Mouse (Mus musculus): Measurements from ENCODE around the gene Slc1a3. TPM values are rescaled to one million over a fixed set of nuclear protein-coding genes. Genes with fewer than 3 reads are reported as not detected.

Gene Slc1a3
- polyA plus RNA-seq, 1 experiment from 2014 or later: 24.5 TPM

- Histone ChIP-seq H3K4me1 (ENCODE audit: insufficient read depth) (no peaks in the 10 kb centered on the region), H3K9me3 (ENCODE audit: low read depth, low read length) (no peaks in the 10 kb centered on the region), H3K9ac (no peak overlapping the region), H3K27me3 (ENCODE audit: insufficient read depth, low read length) (no peaks in the 10 kb centered on the region), H3K4me2 (no peak overlapping the region), H3K27ac (ENCODE audit: low read depth) (no peak overlapping the region), H3K36me3 (ENCODE audit: insufficient read depth) (no peaks in the 10 kb centered on the region), H3K4me3 (ENCODE audit: low read depth, low read length) (no peak overlapping the region)
- ATAC-seq (ENCODE audit: insufficient read depth) (no peak), DNase-seq (no peak)
- no peak for TF ChIP-seq CTCF (IDR thresholded peaks at IDR 0.05; ENCODE audit: low read depth)
- WGBS: 74% methylated on average over 12 of the region's 12 CpGs
These were observed 94.3 kb downstream of the Slc1a3 start for GRCm38 (mm10) chr15:8616290-8616689.

- H3K27me3 ChIP-seq (ENCODE audit: insufficient read depth, low read length): no peaks in the 10 kb centered on the region
- no peaks in the 10 kb centered on the region for H3K9me3 ChIP-seq (ENCODE audit: low read depth, low read length)
- no peak overlapping the region for H3K27ac ChIP-seq (ENCODE audit: low read depth)
- H3K36me3 ChIP-seq (ENCODE audit: insufficient read depth): no peaks in the 10 kb centered on the region
- no peak overlapping the region for H3K4me3 ChIP-seq (ENCODE audit: low read depth, low read length)
- WGBS: 69% methylated on average over 11 of the region's 11 CpGs
- H3K9ac ChIP-seq: no peak overlapping the region
- ATAC-seq (ENCODE audit: insufficient read depth) (no peak), DNase-seq (no peak)
- no peak for TF ChIP-seq CTCF (IDR thresholded peaks at IDR 0.05; ENCODE audit: low read depth)
- H3K4me1 ChIP-seq (ENCODE audit: insufficient read depth): no peaks in the 10 kb centered on the region
- no peak overlapping the region for H3K4me2 ChIP-seq
These were observed 94.9 kb downstream of the Slc1a3 start for GRCm38 (mm10) chr15:8615511-8616224.

- H3K4me1 ChIP-seq (ENCODE audit: insufficient read depth): no peaks in the 10 kb centered on the region
- DNase-seq: no peak
- no peak overlapping the region for H3K4me3 ChIP-seq (ENCODE audit: low read depth, low read length)
- H3K27me3 ChIP-seq (ENCODE audit: insufficient read depth, low read length): no peaks in the 10 kb centered on the region
- H3K4me2 ChIP-seq: no peak overlapping the region
- TF ChIP-seq CTCF (IDR thresholded peaks at IDR 0.05; ENCODE audit: low read depth): no peak
- H3K9ac ChIP-seq: no peak overlapping the region
- no peaks in the 10 kb centered on the region for H3K36me3 ChIP-seq (ENCODE audit: insufficient read depth)
- 74% methylated on average over 5 of the region's 5 CpGs for WGBS
- ATAC-seq (ENCODE audit: insufficient read depth): no peak
- no peak overlapping the region for H3K27ac ChIP-seq (ENCODE audit: low read depth)
- H3K9me3 ChIP-seq (ENCODE audit: low read depth, low read length): no peaks in the 10 kb centered on the region
These were observed 95.9 kb downstream of the Slc1a3 start for GRCm38 (mm10) chr15:8614701-8615100.

- Histone ChIP-seq H3K4me1 (ENCODE audit: insufficient read depth) (no peaks in the 10 kb centered on the region), H3K4me3 (ENCODE audit: low read depth, low read length) (no peak overlapping the region), H3K36me3 (ENCODE audit: insufficient read depth) (no peaks in the 10 kb centered on the region), H3K9me3 (ENCODE audit: low read depth, low read length) (no peaks in the 10 kb centered on the region), H3K9ac (no peak overlapping the region), H3K4me2 (no peak overlapping the region), H3K27me3 (ENCODE audit: insufficient read depth, low read length) (no peaks in the 10 kb centered on the region), H3K27ac (ENCODE audit: low read depth) (no peak overlapping the region)
- DNase-seq: no peak
- TF ChIP-seq CTCF (IDR thresholded peaks at IDR 0.05; ENCODE audit: low read depth): no peak
- ATAC-seq (ENCODE audit: insufficient read depth): no peak
- WGBS: 56% methylated on average over 6 of the region's 6 CpGs
These were observed 104.9 kb downstream of the Slc1a3 start for GRCm38 (mm10) chr15:8605538-8606188.

GRCm38 (mm10) chr15:8602362-8602761 lies 108.2 kb downstream of the Slc1a3 start:
- WGBS: 87% methylated on average over 6 of the region's 6 CpGs
- Histone ChIP-seq H3K27me3 (ENCODE audit: insufficient read depth, low read length) (no peaks in the 10 kb centered on the region), H3K27ac (ENCODE audit: low read depth) (no peak overlapping the region), H3K36me3 (ENCODE audit: insufficient read depth) (no peaks in the 10 kb centered on the region), H3K4me2 (no peak overlapping the region), H3K4me1 (ENCODE audit: insufficient read depth) (no peaks in the 10 kb centered on the region), H3K4me3 (ENCODE audit: low read depth, low read length) (no peak overlapping the region), H3K9me3 (ENCODE audit: low read depth, low read length) (no peaks in the 10 kb centered on the region), H3K9ac (no peak overlapping the region)
- ATAC-seq (ENCODE audit: insufficient read depth): no peak
- DNase-seq: no peak
- no peak for TF ChIP-seq CTCF (IDR thresholded peaks at IDR 0.05; ENCODE audit: low read depth)

- Histone ChIP-seq H3K36me3 (ENCODE audit: insufficient read depth) (no peaks in the 10 kb centered on the region), H3K4me3 (ENCODE audit: low read depth, low read length) (no peak overlapping the region), H3K9me3 (ENCODE audit: low read depth, low read length) (no peaks in the 10 kb centered on the region), H3K9ac (no peak overlapping the region), H3K27ac (ENCODE audit: low read depth) (no peak overlapping the region), H3K4me1 (ENCODE audit: insufficient read depth) (no peaks in the 10 kb centered on the region), H3K4me2 (no peak overlapping the region), H3K27me3 (ENCODE audit: insufficient read depth, low read length) (no peaks in the 10 kb centered on the region)
- no peak for DNase-seq
- ATAC-seq (ENCODE audit: insufficient read depth): no peak
- TF ChIP-seq CTCF (IDR thresholded peaks at IDR 0.05; ENCODE audit: low read depth): no peak
- WGBS: 85% methylated on average over 13 of the region's 13 CpGs
These were observed 109.0 kb downstream of the Slc1a3 start for GRCm38 (mm10) chr15:8601312-8602146.

GRCm38 (mm10) chr15:8596375-8596900 lies 114.1 kb downstream of the Slc1a3 start:
- Histone ChIP-seq H3K9me3 (ENCODE audit: low read depth, low read length) (no peaks in the 10 kb centered on the region), H3K27ac (ENCODE audit: low read depth) (no peak overlapping the region), H3K4me1 (ENCODE audit: insufficient read depth) (no peaks in the 10 kb centered on the region), H3K27me3 (ENCODE audit: insufficient read depth, low read length) (no peaks in the 10 kb centered on the region), H3K9ac (no peak overlapping the region), H3K4me3 (ENCODE audit: low read depth, low read length) (no peak overlapping the region), H3K36me3 (ENCODE audit: insufficient read depth) (no peaks in the 10 kb centered on the region), H3K4me2 (no peak overlapping the region)
- 90% methylated on average over 8 of the region's 8 CpGs for WGBS
- ATAC-seq (ENCODE audit: insufficient read depth) (no peak), DNase-seq (no peak)
- TF ChIP-seq CTCF (IDR thresholded peaks at IDR 0.05; ENCODE audit: low read depth): no peak
